Mouse (Mus musculus): Measurements from ENCODE around the gene Ccr1l1.

- TF ChIP-seq CTCF (IDR thresholded peaks at IDR 0.05; ENCODE audit: borderline replicate concordance, control insufficient read depth, extremely low read depth, insufficient read depth, low read length, poor library complexity) = no peak
- TF ChIP-seq POLR2A (IDR thresholded peaks at IDR 0.05; ENCODE audit: control insufficient read depth, extremely low read depth, insufficient read depth, low read length, poor library complexity) = no peak
These were observed 20.2 kb downstream of the Ccr1l1 start for GRCm38 (mm10) chr9:123957911-123958413.

Measured in thymus, adult 2 months (tissue).